In the genomic region with DNA sequence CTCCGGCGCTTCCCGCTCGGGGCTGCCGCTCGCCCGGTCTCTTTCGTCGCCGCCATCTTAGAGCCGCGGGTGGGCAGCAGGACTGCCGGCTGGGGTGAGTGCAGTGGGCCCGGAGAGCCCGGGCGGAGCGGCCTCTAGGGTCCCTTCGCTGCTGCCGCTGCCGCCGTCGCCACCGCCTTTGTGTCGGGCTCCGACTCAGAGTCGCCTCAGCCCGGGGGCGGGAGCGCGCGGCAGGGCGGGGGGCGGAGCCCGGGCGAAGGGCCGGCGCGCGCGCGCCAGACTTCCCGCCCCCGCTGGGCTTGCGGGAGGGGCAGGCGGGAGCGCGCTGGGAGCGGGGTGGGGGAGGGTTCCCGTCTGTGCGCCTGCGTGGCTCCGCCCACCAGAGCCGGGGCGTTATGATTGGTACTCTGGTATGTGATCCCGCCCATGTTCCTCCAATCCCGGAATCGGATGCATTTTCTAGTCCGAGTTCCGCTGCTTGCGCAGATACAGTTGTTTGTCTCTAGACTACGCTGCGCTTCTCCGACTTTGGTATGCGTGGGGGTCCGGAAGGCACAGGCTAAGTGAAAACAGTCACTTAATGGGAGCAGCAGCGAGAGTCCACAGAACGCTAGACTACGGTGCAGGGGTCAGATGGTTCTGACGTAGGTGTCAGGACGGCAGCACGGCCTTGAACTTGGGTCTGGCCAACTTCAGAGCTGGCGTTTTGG, we compare ENCODE assay signal across 8 mouse cellular contexts. TPM values are rescaled to one million over a fixed set of nuclear protein-coding genes. Genes with fewer than 3 reads are reported as not detected.
DNase-seq lines count a peak whose midpoint lies in the region; ATAC-seq and TF ChIP-seq lines count a peak whose summit lies in the region.

No protein-coding gene starts in this region.

- ATAC-seq in granulocyte monocyte progenitor cell, adult 5-6 weeks (replicated peaks; ENCODE audit: poor library complexity, severe bottlenecking): peak; percentile 80
- ATAC-seq in intestine, postnatal 0 days: peak; percentile 85

- 0 out of 2 replicates have a peak, but pooled peaks have one; percentile 1 for TF ChIP-seq CTCF in intestine, postnatal 0 days (IDR thresholded peaks at IDR 0.05; ENCODE audit: low read depth)

- H3K9ac ChIP-seq in intestine, postnatal 0 days (ENCODE audit: low read depth, low read length): peak overlapping the region; percentile 100

- H3K4me2 ChIP-seq in intestine, postnatal 0 days (replicated peaks; ENCODE audit: low read depth): peak overlapping the region; percentile 97

- H3K27ac ChIP-seq in embryonic facial prominence, embryonic 10.5 days (replicated peaks): peak overlapping the region; percentile 100
- peak overlapping the region; percentile 100 for H3K27ac ChIP-seq in intestine, postnatal 0 days (ENCODE audit: low read depth, low read length)
- H3K27ac ChIP-seq in midbrain, embryonic 10.5 days (replicated peaks): peak overlapping the region; percentile 100

- peaks cover 33% of the 10 kb centered on the region for H3K4me1 ChIP-seq in embryonic facial prominence, embryonic 10.5 days
- no peaks in the 10 kb centered on the region for H3K4me1 ChIP-seq in intestine, postnatal 0 days (replicated peaks; ENCODE audit: control insufficient read depth, insufficient read depth, low read length)
- H3K4me1 ChIP-seq in midbrain, embryonic 10.5 days: peaks cover 32% of the 10 kb centered on the region

- WGBS in embryonic facial prominence, embryonic 10.5 days: 2% methylated on average over 71 of the region's 72 CpGs
- WGBS in intestine, postnatal 0 days: under 1% methylated on average over 62 of the region's 72 CpGs
- WGBS in midbrain, embryonic 10.5 days: under 1% methylated on average over 72 of the region's 72 CpGs

- no peaks in the 10 kb centered on the region for H3K9me3 ChIP-seq in embryonic facial prominence, embryonic 10.5 days
- H3K9me3 ChIP-seq in intestine, postnatal 0 days (ENCODE audit: control insufficient read depth): no peaks in the 10 kb centered on the region
- H3K9me3 ChIP-seq in midbrain, embryonic 10.5 days (replicated peaks): no peaks in the 10 kb centered on the region

- intact Hi-C loops in left cerebral cortex, postnatal 36 days (cut with DNase I): loop anchor here (2.0 kb wide), 2 partner anchors 31 to 45 kb away; a partner anchor contains a TSS

- peak; percentile 97 for DNase-seq in adrenal gland, postnatal 14 days
- DNase-seq in embryonic facial prominence, embryonic 10.5 days (ENCODE audit: low spot score): peak; percentile 99
- peak; percentile 93 for DNase-seq in left cerebral cortex, postnatal 36 days (ENCODE audit: low spot score in 2 of 2)
- peak; percentile 97 for DNase-seq in midbrain, embryonic 10.5 days (ENCODE audit: low spot score)
- peak; percentile 92 to 93 for DNase-seq in right cerebral cortex, postnatal 36 days (ENCODE audit: low spot score in 2 of 2)
- DNase-seq in urinary bladder, postnatal 4 days (ENCODE audit: low spot score in 2 of 2): peak; percentile 92 to 94

- peaks cover 32% of the 10 kb centered on the region for H3K36me3 ChIP-seq in embryonic facial prominence, embryonic 10.5 days (replicated peaks)
- H3K36me3 ChIP-seq in intestine, postnatal 0 days (ENCODE audit: control insufficient read depth, insufficient read depth): peaks cover 22% of the 10 kb centered on the region
- peaks cover 31% of the 10 kb centered on the region for H3K36me3 ChIP-seq in midbrain, embryonic 10.5 days

- H3K4me3 ChIP-seq in embryonic facial prominence, embryonic 10.5 days: peak overlapping the region; percentile 90
- peak overlapping the region; percentile 98 for H3K4me3 ChIP-seq in intestine, postnatal 0 days (ENCODE audit: low read depth, low read length)
- H3K4me3 ChIP-seq in midbrain, embryonic 10.5 days: peak overlapping the region; percentile 96

- no peaks in the 10 kb centered on the region for H3K27me3 ChIP-seq in embryonic facial prominence, embryonic 10.5 days (replicated peaks; ENCODE audit: low read depth, poor library complexity, severe bottlenecking)
- no peaks in the 10 kb centered on the region for H3K27me3 ChIP-seq in intestine, postnatal 0 days (replicated peaks; ENCODE audit: control insufficient read depth, insufficient read depth, low read length)
- H3K27me3 ChIP-seq in midbrain, embryonic 10.5 days (ENCODE audit: low read depth, poor library complexity, severe bottlenecking): no peaks in the 10 kb centered on the region

RNA-seq across cellular contexts. Expression of a gene that starts 0.6 kb away (rescaled TPM):
- total RNA-seq in adrenal gland, postnatal 14 days (2021): 42.3 and 54.0 TPM in 2 replicates
- 77.2 and 81.2 TPM in 2 replicates for polyA plus RNA-seq in embryonic facial prominence, embryonic 10.5 days (2016; fragmentation: Nextera tagmentation; extraction: Ambion mirVana)
- 36.7 and 50.8 TPM in 2 replicates for total RNA-seq in granulocyte monocyte progenitor cell, adult 5-6 weeks (2014; fragmentation: Nextera tagmentation)
- 21.3 and 27.4 TPM in 2 replicates for total RNA-seq in granulocyte monocyte progenitor cell, adult 5-6 weeks (2017)
- 43.2 and 44.0 TPM in 2 replicates for polyA plus RNA-seq in intestine, postnatal 0 days (2015; fragmentation: Nextera tagmentation; extraction: Ambion mirVana)
- total RNA-seq in left cerebral cortex, postnatal 36 days (2021): 10 to 100 TPM; 42.8 to 46.7 TPM
- 73.8 and 93.8 TPM in 2 replicates for polyA plus RNA-seq in midbrain, embryonic 10.5 days (2016; fragmentation: Nextera tagmentation; extraction: Ambion mirVana)

RNA-seq across cellular contexts. Expression of a gene that starts 22.2 kb away (rescaled TPM):
- total RNA-seq in adrenal gland, postnatal 14 days (2021): 35.4 and 36.2 TPM in 2 replicates
- polyA plus RNA-seq in embryonic facial prominence, embryonic 10.5 days (2016; fragmentation: Nextera tagmentation; extraction: Ambion mirVana): 36.7 and 40.7 TPM in 2 replicates
- total RNA-seq in granulocyte monocyte progenitor cell, adult 5-6 weeks (2014; fragmentation: Nextera tagmentation): not detected in 2 replicates
- not detected in 2 replicates for total RNA-seq in granulocyte monocyte progenitor cell, adult 5-6 weeks (2017)
- polyA plus RNA-seq in intestine, postnatal 0 days (2015; fragmentation: Nextera tagmentation; extraction: Ambion mirVana): 14.5 and 16.2 TPM in 2 replicates
- total RNA-seq in left cerebral cortex, postnatal 36 days (2021): 10 to 100 TPM; 81.9 to 86.4 TPM
- 67.9 and 86.2 TPM in 2 replicates for polyA plus RNA-seq in midbrain, embryonic 10.5 days (2016; fragmentation: Nextera tagmentation; extraction: Ambion mirVana)

RNA-seq across cellular contexts. Expression of a gene that starts 31.8 kb away (rescaled TPM):
- 17.3 and 19.4 TPM in 2 replicates for total RNA-seq in adrenal gland, postnatal 14 days (2021)
- 17.4 and 18.2 TPM in 2 replicates for polyA plus RNA-seq in embryonic facial prominence, embryonic 10.5 days (2016; fragmentation: Nextera tagmentation; extraction: Ambion mirVana)
- 11.5 and 16.3 TPM in 2 replicates for total RNA-seq in granulocyte monocyte progenitor cell, adult 5-6 weeks (2014; fragmentation: Nextera tagmentation)
- total RNA-seq in granulocyte monocyte progenitor cell, adult 5-6 weeks (2017): 5.6 and 7.5 TPM in 2 replicates
- polyA plus RNA-seq in intestine, postnatal 0 days (2015; fragmentation: Nextera tagmentation; extraction: Ambion mirVana): 3.6 and 3.8 TPM in 2 replicates
- total RNA-seq in left cerebral cortex, postnatal 36 days (2021): 10 to 100 TPM; 22.6 to 28.5 TPM
- polyA plus RNA-seq in midbrain, embryonic 10.5 days (2016; fragmentation: Nextera tagmentation; extraction: Ambion mirVana): 14.1 and 17.1 TPM in 2 replicates

RNA-seq across cellular contexts. Expression of a gene that starts 46.5 kb away (rescaled TPM):
- 2.4 and 3.5 TPM in 2 replicates for total RNA-seq in adrenal gland, postnatal 14 days (2021)
- 4.8 and 5.4 TPM in 2 replicates for polyA plus RNA-seq in embryonic facial prominence, embryonic 10.5 days (2016; fragmentation: Nextera tagmentation; extraction: Ambion mirVana)
- 6.1 and 8.7 TPM in 2 replicates for total RNA-seq in granulocyte monocyte progenitor cell, adult 5-6 weeks (2014; fragmentation: Nextera tagmentation)
- 3.4 and 4.0 TPM in 2 replicates for total RNA-seq in granulocyte monocyte progenitor cell, adult 5-6 weeks (2017)
- 4.6 and 5.7 TPM in 2 replicates for polyA plus RNA-seq in intestine, postnatal 0 days (2015; fragmentation: Nextera tagmentation; extraction: Ambion mirVana)
- 1 to 10 TPM; 3.8 to 5.3 TPM for total RNA-seq in left cerebral cortex, postnatal 36 days (2021)
- polyA plus RNA-seq in midbrain, embryonic 10.5 days (2016; fragmentation: Nextera tagmentation; extraction: Ambion mirVana): 3.8 and 5.4 TPM in 2 replicates

RNA-seq across cellular contexts. Expression of a gene that starts 47.0 kb away (rescaled TPM):
- 104 and 116 TPM in 2 replicates for total RNA-seq in adrenal gland, postnatal 14 days (2021)
- polyA plus RNA-seq in embryonic facial prominence, embryonic 10.5 days (2016; fragmentation: Nextera tagmentation; extraction: Ambion mirVana): 95.8 and 100 TPM in 2 replicates
- total RNA-seq in granulocyte monocyte progenitor cell, adult 5-6 weeks (2014; fragmentation: Nextera tagmentation): 89.0 and 135 TPM in 2 replicates
- 79.5 and 109 TPM in 2 replicates for total RNA-seq in granulocyte monocyte progenitor cell, adult 5-6 weeks (2017)
- polyA plus RNA-seq in intestine, postnatal 0 days (2015; fragmentation: Nextera tagmentation; extraction: Ambion mirVana): 1,079 and 1,142 TPM in 2 replicates
- total RNA-seq in left cerebral cortex, postnatal 36 days (2021): 100 to 1,000 TPM; 104 to 105 TPM
- polyA plus RNA-seq in midbrain, embryonic 10.5 days (2016; fragmentation: Nextera tagmentation; extraction: Ambion mirVana): 85.7 and 98.2 TPM in 2 replicates

Comparison
In these comparisons a context has a peak if more than half of its experiments do, and no peak if none do; other contexts are left out.
1. Peak in every context shown above with its lines: DNase-seq, ATAC-seq, H3K4me3 ChIP-seq and H3K27ac ChIP-seq.
2. RNA of a gene that starts 22.2 kb away (total RNA-seq): 81.9 to 86.4 TPM in left cerebral cortex, postnatal 36 days and 35.4 to 36.2 TPM in adrenal gland, postnatal 14 days; not detected in granulocyte monocyte progenitor cell, adult 5-6 weeks; every median in the first group is over 10 times any median in the second.